Mouse (Mus musculus) thymus, adult 2 months (tissue): ENCODE data around the gene Itpr1. TPM values are rescaled to one million over a fixed set of nuclear protein-coding genes. Genes with fewer than 3 reads are reported as not detected.

Experiments
- DNase-seq: peaks from one replicate; pipeline ENCODE4 v3.0.0; 2021
- H3K27ac ChIP-seq: fragments of 200-500 bp; 2 replicates; pipeline ENCODE4 v1.5.1; 2012; ENCODE audit warnings: low read length, control low read depth; ENCODE audit not compliant: control insufficient read depth, insufficient read depth
- H3K27me3 ChIP-seq: fragments of 200-500 bp; 2 replicates; pipeline ENCODE4 v1.6.1; 2012; ENCODE audit warnings: mild to moderate bottlenecking, low read length, moderate library complexity, mixed read lengths; ENCODE audit not compliant: control insufficient read depth, insufficient read depth
- H3K36me3 ChIP-seq: fragments of 200-500 bp; 2 replicates; pipeline ENCODE4 v1.6.1; 2012; ENCODE audit warnings: mild to moderate bottlenecking, low read length, moderate library complexity; ENCODE audit not compliant: control insufficient read depth, insufficient read depth
- H3K4me1 ChIP-seq: fragments of 200-500 bp; replicated peaks from 2 replicates; pipeline ENCODE4 v1.6.1; 2012; ENCODE audit warnings: low read length; ENCODE audit not compliant: control insufficient read depth, insufficient read depth
- H3K4me3 ChIP-seq: fragments of 200-500 bp; 2 replicates; pipeline ENCODE4 v1.5.1; 2012; ENCODE audit warnings: mild to moderate bottlenecking, low read length, control low read depth, moderate library complexity; ENCODE audit not compliant: control insufficient read depth, insufficient read depth
- CTCF ChIP-seq: fragments of 200-500 bp; IDR thresholded peaks from 2 replicates; pipeline ENCODE4 v1.5.1; 2012; ENCODE audit warnings: mild to moderate bottlenecking, control low read depth, low read length, moderate library complexity, borderline replicate concordance; ENCODE audit not compliant: control insufficient read depth, poor library complexity, insufficient read depth; ENCODE audit errors: extremely low read depth
- POLR2A ChIP-seq: fragments of 200-500 bp; IDR thresholded peaks from 2 replicates; pipeline ENCODE4 v1.6.1; 2012; ENCODE audit warnings: mild to moderate bottlenecking, low read length, control low read depth, moderate library complexity; ENCODE audit not compliant: control insufficient read depth, poor library complexity, insufficient read depth; ENCODE audit errors: extremely low read depth
- WGBS: fragments of 180-500 bp; shearing (Covaris S2); methylation state at CpG from one replicate; pipeline ENCODE4 v1.1.7; 2018; 5-methylcytosine and 5-hydroxymethylcytosine counted together
- polyA plus RNA-seq: library from polyadenylated mRNA; depleted of rRNA; stranded (reverse); fragments of >200 nt; gene quantifications from 2 replicates; pipeline ENCODE4 v1.2.3, GENCODE M21; 2012

Itpr1 gene
- polyA plus RNA-seq, 1 experiment, result 28.8 TPM

DNA sequence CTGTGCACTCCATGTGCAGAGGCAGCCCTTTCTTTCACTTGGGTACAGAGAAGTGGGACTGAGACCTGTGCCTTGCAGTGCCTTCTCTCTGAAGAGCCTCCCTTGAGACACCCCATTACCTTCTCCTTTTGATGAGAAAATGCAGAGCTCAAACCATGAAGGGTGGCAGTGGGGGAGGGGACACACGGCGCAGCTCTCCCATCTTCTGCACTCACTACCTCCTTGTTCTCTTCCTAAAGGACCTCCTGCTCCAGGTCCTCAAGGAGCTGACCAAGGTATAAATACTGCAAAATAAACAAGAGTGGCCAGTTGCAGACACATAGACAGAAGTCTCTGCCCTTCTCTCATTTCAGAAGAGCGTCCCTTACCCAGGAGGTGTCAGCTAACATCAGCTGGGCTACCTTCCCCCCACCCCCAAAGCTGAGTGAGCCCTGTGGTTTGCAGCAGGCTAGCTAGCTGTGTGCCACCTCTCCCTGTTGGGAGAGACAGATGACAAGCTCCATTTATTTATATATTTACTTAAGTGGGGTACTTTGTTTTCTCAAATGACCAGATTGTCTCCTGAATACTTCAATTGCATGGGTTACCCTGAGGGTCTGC lies 255.4 kb downstream of the Itpr1 start:
- Histone ChIP-seq H3K27me3 (no peaks in the 10 kb centered on the region), H3K4me1 (peaks cover 33% of the 10 kb centered on the region), H3K36me3 (peaks cover 7% of the 10 kb centered on the region), H3K4me3 (no peak overlapping the region), H3K27ac (no peak overlapping the region)
- 55% methylated on average over 3 of the region's 3 CpGs for WGBS
- TF ChIP-seq POLR2A, result no peak
- no peak for TF ChIP-seq CTCF
- peak; percentile 39 for DNase-seq

DNA sequence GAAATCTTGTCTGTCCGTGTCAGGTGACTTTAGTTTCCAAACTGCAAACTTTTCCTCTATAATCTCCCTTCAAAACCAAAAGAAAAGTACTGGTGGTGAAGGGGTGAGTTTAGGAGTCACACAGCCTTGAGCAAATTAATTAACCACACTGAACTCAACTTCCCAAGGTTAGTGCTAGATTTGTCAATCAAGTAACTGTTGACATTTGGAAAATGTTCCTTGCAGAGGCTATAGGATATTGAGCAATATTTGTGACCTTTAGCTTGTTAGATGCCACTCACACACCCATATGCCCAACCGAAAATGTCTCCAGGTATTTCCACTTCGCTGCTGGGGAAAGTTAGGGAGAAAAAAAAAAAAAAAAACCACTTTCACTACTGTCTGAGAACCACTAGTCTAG lies 259.0 kb downstream of the Itpr1 start:
- TF ChIP-seq CTCF, result no peak
- TF ChIP-seq POLR2A, result no peak
- H3K27me3 ChIP-seq, result no peaks in the 10 kb centered on the region
- 93% methylated on average over 3 of the region's 3 CpGs for WGBS
- peaks cover 19% of the 10 kb centered on the region for H3K36me3 ChIP-seq
- DNase-seq, result no peak
- no peak overlapping the region for H3K27ac ChIP-seq
- no peak overlapping the region for H3K4me3 ChIP-seq
- peaks cover 28% of the 10 kb centered on the region for H3K4me1 ChIP-seq

DNA sequence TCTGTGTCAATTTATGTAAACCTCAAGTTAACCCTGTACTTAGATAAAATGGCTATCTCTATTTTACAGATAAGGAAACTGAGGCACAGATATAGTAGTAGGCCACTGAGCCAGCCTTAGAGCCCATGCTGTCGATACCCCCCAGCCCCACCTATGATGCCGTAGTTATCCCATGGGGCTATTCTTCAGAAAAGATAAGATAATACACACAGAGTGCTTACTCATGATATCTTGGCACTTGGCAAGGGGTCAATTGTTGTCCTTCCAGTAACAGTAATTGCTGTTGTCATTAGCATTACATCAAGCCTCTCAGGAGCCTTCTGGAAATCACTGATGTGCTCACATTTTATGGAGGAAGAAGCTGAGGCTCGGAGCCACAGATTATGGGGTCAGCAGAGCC lies 259.9 kb downstream of the Itpr1 start:
- 96% methylated on average over 3 of the region's 3 CpGs for WGBS
- TF ChIP-seq CTCF, result no peak
- no peak for TF ChIP-seq POLR2A
- Histone ChIP-seq H3K27ac (no peak overlapping the region), H3K27me3 (no peaks in the 10 kb centered on the region), H3K4me1 (peaks cover 25% of the 10 kb centered on the region), H3K4me3 (no peak overlapping the region), H3K36me3 (peaks cover 19% of the 10 kb centered on the region)
- no peak for DNase-seq

GRCm38 (mm10) chr6:108476797-108477235 lies 263.9 kb downstream of the Itpr1 start:
- H3K4me1 ChIP-seq, result peaks cover 15% of the 10 kb centered on the region; the same call in 1 of the 2 replicates

DNA sequence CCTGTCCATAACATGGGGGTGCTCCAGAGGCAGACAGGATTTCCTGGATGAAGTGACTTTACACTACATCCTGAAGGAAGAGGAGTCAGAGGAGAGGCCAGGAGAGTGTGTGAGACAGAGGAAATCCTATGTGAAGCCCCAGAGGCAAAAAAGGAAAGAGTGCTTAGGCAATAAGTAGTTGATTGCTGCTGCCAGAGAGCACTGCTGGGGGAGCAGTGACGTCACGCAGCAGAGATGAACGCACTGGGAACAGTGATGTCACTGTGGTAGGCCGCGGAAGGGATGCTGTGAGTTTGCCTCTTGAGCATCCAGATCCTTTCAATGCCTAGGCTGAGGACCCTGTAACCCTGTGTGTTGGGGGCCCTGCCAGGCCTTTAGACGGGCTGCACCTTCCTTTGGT lies 264.7 kb downstream of the Itpr1 start:
- peaks cover 29% of the 10 kb centered on the region for H3K36me3 ChIP-seq
- no peaks in the 10 kb centered on the region for H3K27me3 ChIP-seq
- no peak overlapping the region for H3K27ac ChIP-seq
- no peak for DNase-seq
- WGBS, result 86% methylated on average over 6 of the region's 6 CpGs
- TF ChIP-seq POLR2A (no peak), CTCF (no peak)
- no peak overlapping the region for H3K4me3 ChIP-seq
- peaks cover 15% of the 10 kb centered on the region; the same call in 1 of the 2 replicates for H3K4me1 ChIP-seq

More at GRCm38 (mm10) chr6:108476797-108477235, 263.9 kb downstream of the Itpr1 start:
- Histone ChIP-seq H3K27ac (no peak overlapping the region), H3K4me3 (no peak overlapping the region), H3K27me3 (no peaks in the 10 kb centered on the region), H3K36me3 (peaks cover 28% of the 10 kb centered on the region)
- WGBS, result 22% methylated on average over 8 of the region's 8 CpGs
- DNase-seq, result no peak
- no peak for TF ChIP-seq POLR2A
- TF ChIP-seq CTCF, result no peak

- Histone ChIP-seq H3K4me1 (peaks cover 8% of the 10 kb centered on the region; the same call in 1 of the 2 replicates), H3K36me3 (peaks cover 22% of the 10 kb centered on the region), H3K27me3 (no peaks in the 10 kb centered on the region), H3K27ac (no peak overlapping the region), H3K4me3 (no peak overlapping the region)
- TF ChIP-seq POLR2A (no peak), CTCF (no peak)
- DNase-seq, result no peak
- 95% methylated on average over 4 of the region's 4 CpGs for WGBS
Observed at GRCm38 (mm10) chr6:108481190-108481589, 268.3 kb downstream of the Itpr1 start.
